Mouse (Mus musculus) hindbrain, embryonic 12.5 days (tissue): ENCODE measurements around the gene D930048N14Rik. TPM values are rescaled to one million over a fixed set of nuclear protein-coding genes. Genes with fewer than 3 reads are reported as not detected.
A peak's percentile ranks its signal among the peaks of the same experiment; 100 is the strongest.

Source experiments
- ATAC-seq: fragments of 200-750 bp; cut with Nextera tagmentation; 2 replicates; pipeline ENCODE4 v1.8.0; 2017; ENCODE audit warnings: moderate TSS enrichment; ENCODE audit not compliant: low FRiP score
- H3K27ac ChIP-seq: fragments of 300-500 bp; sonication (generic); 2 replicates; pipeline ENCODE4 v1.5.1; 2016; ENCODE audit warnings: mild to moderate bottlenecking
- H3K27me3 ChIP-seq: fragments of 300-500 bp; sonication (generic); 2 replicates; pipeline ENCODE4 v1.6.1; 2016; ENCODE audit warnings: mild to moderate bottlenecking
- H3K36me3 ChIP-seq: fragments of 300-500 bp; sonication (generic); 2 replicates; pipeline ENCODE4 v1.6.1; 2016; ENCODE audit warnings: mild to moderate bottlenecking
- H3K4me1 ChIP-seq: fragments of 300-500 bp; sonication (generic); 2 replicates; pipeline ENCODE4 v1.6.1; 2016
- H3K4me2 ChIP-seq: fragments of 300-500 bp; sonication (generic); replicated peaks from 2 replicates; pipeline ENCODE4 v1.6.1; 2016; ENCODE audit warnings: mild to moderate bottlenecking
- H3K4me3 ChIP-seq: fragments of 300-500 bp; sonication (generic); 2 replicates; pipeline ENCODE4 v1.5.1; 2016; ENCODE audit warnings: mild to moderate bottlenecking
- H3K9ac ChIP-seq: fragments of 300-500 bp; sonication (generic); 2 replicates; pipeline ENCODE4 v1.6.1; 2016; ENCODE audit warnings: mild to moderate bottlenecking, moderate library complexity
- H3K9me3 ChIP-seq: fragments of 300-500 bp; sonication (generic); replicated peaks from 2 replicates; pipeline ENCODE4 v1.6.1; 2016; ENCODE audit warnings: mild to moderate bottlenecking
- WGBS: fragments of 180-500 bp; shearing (Covaris S2); methylation state at CpG from one replicate; pipeline ENCODE4 v1.1.7; 2016; 5-methylcytosine and 5-hydroxymethylcytosine counted together
- polyA plus RNA-seq: library from polyadenylated mRNA; unstranded; fragments of >200 nt; fragmentation: Nextera tagmentation; extraction: Ambion mirVana; gene quantifications from 2 replicates; pipeline ENCODE4 v1.2.1, GENCODE M21; 2016

Gene D930048N14Rik
- polyA plus RNA-seq, 1 experiment from 2014 or later = 0.98 TPM

DNA sequence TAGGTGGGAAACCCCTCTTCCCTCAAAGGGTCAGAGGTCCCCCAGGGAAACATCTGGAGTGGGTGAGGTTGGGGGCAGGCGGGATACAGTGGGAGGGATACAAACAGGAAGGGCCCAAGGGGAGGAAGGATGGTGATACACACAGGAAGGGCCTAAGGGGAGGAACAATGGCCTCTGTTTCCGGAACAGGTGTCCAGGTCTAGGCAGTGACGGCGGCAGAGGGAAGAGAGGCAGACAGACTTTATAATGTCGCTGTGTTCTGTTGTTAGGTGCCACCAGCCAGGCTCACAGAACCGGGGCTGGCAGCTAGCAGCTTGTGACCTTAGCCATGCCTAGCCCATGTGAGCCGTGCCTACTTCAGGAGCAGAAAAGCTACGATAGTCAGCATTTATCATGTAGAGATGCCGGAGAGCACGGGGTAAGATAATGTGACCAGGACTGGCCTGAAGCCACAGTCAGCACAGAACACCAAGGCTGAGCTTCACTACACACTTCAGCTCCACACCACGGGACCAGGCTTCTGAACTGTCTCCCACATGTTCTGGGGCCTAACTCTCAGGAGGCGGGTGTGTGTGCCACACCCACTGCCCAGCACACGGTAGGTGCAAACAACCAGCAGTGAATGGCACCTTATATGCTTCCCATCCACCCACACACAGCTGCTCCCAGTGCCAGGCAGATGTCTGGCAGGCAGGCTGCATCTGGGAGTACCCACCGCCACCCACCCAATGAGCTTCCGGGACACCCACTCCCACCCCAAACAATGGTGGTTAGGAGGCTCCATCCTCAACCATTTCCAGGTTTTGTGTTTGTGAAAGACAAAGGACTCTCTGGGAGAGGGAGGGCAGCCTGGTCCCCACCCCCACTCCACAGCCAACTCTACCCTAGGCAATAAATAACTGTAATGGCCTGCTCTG is 3.7 kb upstream of the D930048N14Rik start:
- Histone ChIP-seq H3K36me3 (no peaks in the 10 kb centered on the region), H3K27ac (peak overlapping the region; percentile 49; the same call in 1 of the 2 replicates), H3K9ac (no peak overlapping the region), H3K4me2 (no peak overlapping the region), H3K4me1 (peaks cover 35% of the 10 kb centered on the region), H3K27me3 (peaks cover 30% of the 10 kb centered on the region), H3K9me3 (no peaks in the 10 kb centered on the region), H3K4me3 (no peak overlapping the region)
- no peak for ATAC-seq
- WGBS = 77% methylated on average over 15 of the region's 15 CpGs

DNA sequence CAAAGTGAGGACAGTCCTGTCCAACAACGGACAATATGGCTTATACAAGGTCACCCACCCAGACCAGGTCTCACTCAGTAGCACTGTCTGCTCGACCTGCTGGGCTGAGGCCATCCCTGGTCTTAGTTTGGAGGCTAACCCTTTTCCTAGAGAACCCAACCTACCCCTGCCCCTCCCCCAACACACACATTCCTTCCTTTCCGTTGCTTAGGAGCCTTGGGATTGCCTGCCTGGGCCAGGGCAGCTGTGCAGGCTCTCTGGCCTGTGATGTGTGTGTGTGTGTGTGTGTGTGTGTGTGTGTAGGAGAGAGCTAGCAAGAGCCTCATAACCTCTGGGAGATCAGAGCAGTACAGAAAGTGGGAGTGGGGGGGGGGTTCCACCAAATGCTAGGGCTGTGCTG is 2.2 kb upstream of the D930048N14Rik start:
- H3K27ac ChIP-seq = peak overlapping the region; percentile 49; the same call in 1 of the 2 replicates

DNA sequence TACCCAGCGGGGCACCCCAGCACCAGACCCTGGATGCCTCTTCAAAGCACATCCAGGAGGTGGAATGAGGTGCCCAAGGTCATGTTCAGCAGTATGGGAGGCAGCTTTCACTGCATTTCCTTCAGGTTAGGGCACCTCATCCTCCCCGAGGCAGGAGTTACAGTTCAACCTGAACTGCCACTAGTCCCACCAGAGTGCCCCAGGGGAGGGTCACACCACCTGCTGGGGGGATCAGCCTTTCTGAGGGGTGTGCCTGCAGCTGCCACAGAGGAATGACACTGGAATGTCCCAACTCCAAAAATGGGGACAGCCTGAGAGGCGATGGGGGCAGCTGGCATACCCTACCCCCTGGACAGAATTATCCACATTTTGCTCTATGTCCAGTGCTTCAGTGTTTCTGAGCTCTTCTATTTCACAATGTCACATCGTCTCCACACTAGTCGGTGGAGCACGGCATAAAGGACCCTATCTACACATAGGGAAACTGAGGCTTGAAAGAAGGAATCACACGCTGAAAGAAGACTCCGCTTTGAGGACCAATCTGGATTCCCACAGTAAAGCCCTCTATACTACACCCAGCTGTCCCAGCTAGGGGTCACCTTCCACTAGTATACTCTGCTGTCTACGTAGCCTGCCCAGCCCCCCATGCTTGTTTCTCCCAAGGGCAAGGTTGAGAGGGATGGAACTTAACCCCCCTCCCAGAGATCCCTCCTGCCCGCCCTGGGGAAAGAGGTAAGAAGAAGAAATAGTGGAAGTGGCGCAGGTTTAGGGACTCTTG is 1.5 kb upstream of the D930048N14Rik start:
- 22% methylated on average over 11 of the region's 11 CpGs for WGBS
- peak overlapping the region; percentile 49; the same call in 1 of the 2 replicates for H3K27ac ChIP-seq
- peaks cover 30% of the 10 kb centered on the region for H3K27me3 ChIP-seq
- H3K9me3 ChIP-seq = no peaks in the 10 kb centered on the region
- peaks cover 35% of the 10 kb centered on the region for H3K4me1 ChIP-seq
- H3K4me3 ChIP-seq = peak overlapping the region; percentile 62
- peak overlapping the region; percentile 71 for H3K9ac ChIP-seq
- peak overlapping the region; percentile 95 for H3K4me2 ChIP-seq
- ATAC-seq = peak; percentile 13; the same call in 1 of the 2 replicates
- no peaks in the 10 kb centered on the region for H3K36me3 ChIP-seq

More for the DNA sequence above, 2.2 kb upstream of the D930048N14Rik start:
- Histone ChIP-seq H3K4me2 (peak overlapping the region; percentile 25), H3K4me3 (peak overlapping the region; percentile 6; the same call in 1 of the 2 replicates), H3K4me1 (peaks cover 35% of the 10 kb centered on the region), H3K27me3 (peaks cover 30% of the 10 kb centered on the region), H3K36me3 (no peaks in the 10 kb centered on the region), H3K9me3 (no peaks in the 10 kb centered on the region), H3K9ac (no peak overlapping the region)
- WGBS = 21% methylated on average over 3 of the region's 3 CpGs
- ATAC-seq = peak; percentile 69

DNA sequence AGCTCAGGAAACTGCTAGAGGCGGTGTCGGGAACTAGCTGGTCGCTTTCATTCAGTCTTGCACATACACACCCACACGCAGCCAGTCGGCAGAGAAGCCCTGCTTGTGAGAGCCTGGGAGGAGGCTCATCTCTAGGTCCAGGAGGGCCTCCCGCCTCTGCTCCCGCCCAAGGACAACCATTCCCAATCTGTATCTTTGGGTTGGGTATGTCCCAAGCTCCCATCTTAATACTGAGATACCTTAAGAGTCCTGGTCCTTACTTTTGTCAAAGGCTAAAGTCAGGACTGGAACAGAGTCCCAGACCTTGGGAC is 910 bp upstream of the D930048N14Rik start:
- Histone ChIP-seq H3K36me3 (no peaks in the 10 kb centered on the region), H3K4me1 (peaks cover 35% of the 10 kb centered on the region), H3K9ac (peak overlapping the region; percentile 71), H3K9me3 (no peaks in the 10 kb centered on the region), H3K27ac (no peak overlapping the region; the same call in 1 of the 2 replicates), H3K27me3 (peaks cover 30% of the 10 kb centered on the region), H3K4me2 (peak overlapping the region; percentile 95), H3K4me3 (peak overlapping the region; percentile 62)
- ATAC-seq = no peak
- WGBS = 4% methylated on average over 7 of the region's 7 CpGs

DNA sequence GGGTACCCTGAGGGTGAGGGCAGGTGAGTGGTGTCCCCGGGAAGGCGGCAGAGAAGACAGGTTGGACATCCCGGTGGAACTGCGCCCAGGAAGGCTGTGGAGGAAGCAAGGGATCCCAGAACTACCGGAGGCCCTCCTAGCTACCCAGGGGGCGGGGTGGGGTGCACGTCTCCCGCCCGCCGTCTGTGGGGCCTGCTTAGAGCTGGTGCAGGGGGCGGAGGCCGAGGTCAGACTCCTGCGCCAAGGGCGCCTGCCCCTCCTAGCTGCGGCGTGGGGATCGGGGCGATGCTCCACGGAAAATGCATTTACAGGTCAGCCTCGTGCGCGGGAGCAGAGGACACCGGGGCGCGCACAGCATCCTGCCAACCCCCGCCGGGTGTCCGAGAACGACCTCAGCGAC is 493 bp upstream of the D930048N14Rik start:
- H3K36me3 ChIP-seq = no peaks in the 10 kb centered on the region
- peaks cover 35% of the 10 kb centered on the region for H3K4me1 ChIP-seq
- H3K27me3 ChIP-seq = peaks cover 30% of the 10 kb centered on the region
- 1% methylated on average over 30 of the region's 30 CpGs for WGBS
- H3K9ac ChIP-seq = peak overlapping the region; percentile 71
- 0 out of 2 replicates have a peak, but pooled peaks have one; percentile 7 for ATAC-seq
- no peak overlapping the region for H3K27ac ChIP-seq
- H3K4me2 ChIP-seq = peak overlapping the region; percentile 95
- H3K4me3 ChIP-seq = peak overlapping the region; percentile 62
- H3K9me3 ChIP-seq = no peaks in the 10 kb centered on the region

DNA sequence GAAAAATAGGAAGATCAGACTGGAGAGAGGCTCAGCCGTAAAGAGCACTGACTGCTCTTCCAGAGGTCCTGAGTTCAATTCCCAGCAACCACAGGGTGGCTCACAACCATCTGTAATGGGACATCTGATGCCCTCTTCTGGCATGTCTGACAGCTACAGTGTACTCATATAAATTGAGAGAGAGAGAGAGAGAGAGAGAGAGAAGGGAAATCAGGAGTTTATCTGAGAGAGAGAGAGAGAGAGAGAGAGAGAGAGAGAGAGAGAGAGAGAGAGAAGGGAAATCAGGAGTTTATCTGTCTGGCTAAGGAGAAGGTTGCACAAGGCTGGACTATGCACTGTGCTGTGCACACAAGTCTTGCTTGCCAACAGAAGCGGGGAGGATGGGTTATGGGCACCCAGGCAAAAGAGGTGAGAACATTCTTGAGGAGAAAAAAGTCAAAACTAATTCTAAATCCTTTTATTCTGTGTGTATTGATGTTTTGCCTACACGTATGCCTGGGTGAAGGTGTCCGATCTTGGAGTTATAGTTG is 2.2 kb downstream of the D930048N14Rik start:
- ATAC-seq = no peak
- H3K9ac ChIP-seq = no peak overlapping the region
- H3K36me3 ChIP-seq = no peaks in the 10 kb centered on the region
- no peaks in the 10 kb centered on the region for H3K9me3 ChIP-seq
- H3K4me2 ChIP-seq = no peak overlapping the region
- peaks cover 30% of the 10 kb centered on the region for H3K27me3 ChIP-seq
- peaks cover 30% of the 10 kb centered on the region for H3K4me1 ChIP-seq
- H3K4me3 ChIP-seq = no peak overlapping the region
- 88% methylated on average over 4 of the region's 4 CpGs for WGBS
- H3K27ac ChIP-seq = no peak overlapping the region

DNA sequence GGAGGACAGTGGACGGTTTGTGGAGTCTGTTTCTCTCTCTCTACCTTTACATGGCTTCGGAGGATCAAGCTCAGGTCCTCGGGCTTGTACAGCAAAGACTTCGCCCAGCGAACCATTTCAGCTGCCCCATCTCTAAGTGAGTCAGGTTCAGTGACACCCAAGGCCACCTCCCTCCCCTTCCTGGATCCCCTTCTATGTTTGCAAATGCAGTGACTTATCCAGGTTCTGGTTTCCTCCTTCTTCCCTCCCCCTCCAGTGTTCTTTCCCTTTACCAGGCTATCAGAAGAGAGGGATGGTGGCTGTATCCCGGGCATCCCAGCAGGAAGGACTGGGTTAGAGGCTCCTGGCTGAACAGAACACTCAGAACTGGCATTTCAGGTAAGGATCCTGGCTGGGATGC is 3.0 kb downstream of the D930048N14Rik start:
- no peak overlapping the region for H3K4me2 ChIP-seq
- no peak overlapping the region for H3K4me3 ChIP-seq
- no peak overlapping the region for H3K27ac ChIP-seq
- H3K9me3 ChIP-seq = no peaks in the 10 kb centered on the region
- no peaks in the 10 kb centered on the region for H3K36me3 ChIP-seq
- 90% methylated on average over 6 of the region's 6 CpGs for WGBS
- H3K4me1 ChIP-seq = peaks cover 22% of the 10 kb centered on the region
- H3K9ac ChIP-seq = no peak overlapping the region
- H3K27me3 ChIP-seq = peaks cover 28% of the 10 kb centered on the region
- ATAC-seq = no peak

DNA sequence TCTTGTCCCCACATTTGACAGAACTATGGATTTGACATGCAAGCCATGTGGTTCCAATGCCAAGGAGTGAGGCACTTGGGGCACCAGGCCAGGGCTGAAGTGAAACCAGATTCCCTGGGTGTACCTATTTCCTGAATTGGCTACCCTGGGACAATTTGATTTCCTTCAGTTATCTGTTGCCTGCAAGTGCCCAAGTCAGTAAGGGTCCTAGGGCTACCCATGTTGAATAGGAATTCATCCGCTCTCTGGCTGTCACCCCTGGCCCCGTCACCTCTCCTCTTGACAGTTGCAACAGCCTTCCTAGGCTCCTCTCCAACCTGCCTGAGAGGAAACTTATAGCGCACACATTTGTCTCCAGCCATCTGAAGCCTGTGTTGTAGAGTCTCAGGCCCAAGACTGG is 4.1 kb downstream of the D930048N14Rik start:
- no peak for ATAC-seq
- no peak overlapping the region for H3K27ac ChIP-seq
- peaks cover 17% of the 10 kb centered on the region for H3K27me3 ChIP-seq
- no peak overlapping the region for H3K4me2 ChIP-seq
- H3K4me1 ChIP-seq = peaks cover 11% of the 10 kb centered on the region
- WGBS = 93% methylated on average over 3 of the region's 3 CpGs
- no peaks in the 10 kb centered on the region for H3K36me3 ChIP-seq
- H3K4me3 ChIP-seq = no peak overlapping the region
- H3K9me3 ChIP-seq = no peaks in the 10 kb centered on the region
- no peak overlapping the region for H3K9ac ChIP-seq

DNA sequence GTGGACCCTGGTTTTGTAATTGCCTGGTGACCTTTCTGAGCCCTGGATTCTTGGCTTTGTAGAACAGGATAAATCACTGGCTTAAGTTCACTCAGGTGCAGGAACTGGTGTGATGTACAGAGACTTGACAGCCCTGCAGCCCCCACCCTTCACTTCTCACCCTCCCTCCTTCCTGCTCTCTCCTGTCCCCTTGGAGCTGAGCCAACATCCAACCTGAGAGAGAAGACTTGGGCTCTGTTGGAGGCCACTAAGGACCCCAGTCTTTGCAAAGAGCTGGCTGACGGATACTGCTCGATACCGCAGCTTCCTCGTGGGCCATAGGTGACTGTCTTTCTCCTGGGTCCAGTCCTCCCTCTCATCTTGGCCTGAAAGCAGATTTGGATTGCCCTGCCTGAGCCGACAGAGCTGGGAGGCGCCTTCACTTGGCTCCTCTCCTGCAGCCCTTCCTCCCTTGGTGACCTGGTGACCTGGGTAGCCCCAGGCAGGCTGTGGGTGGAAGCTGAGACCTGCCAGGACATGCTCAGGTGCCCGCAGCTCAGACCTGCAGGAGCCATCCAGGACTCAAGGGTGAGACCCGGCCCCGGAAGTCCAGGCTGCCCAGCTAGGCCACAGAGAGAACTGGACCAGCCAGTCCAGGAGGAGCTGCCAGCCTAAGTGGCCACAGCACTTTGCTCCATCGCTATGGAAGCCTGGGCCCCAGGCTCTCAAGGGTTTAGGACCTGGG is 6.2 kb downstream of the D930048N14Rik start:
- WGBS = 80% methylated on average over 10 of the region's 10 CpGs
- Histone ChIP-seq H3K36me3 (no peaks in the 10 kb centered on the region), H3K4me2 (no peak overlapping the region), H3K9ac (no peak overlapping the region), H3K9me3 (no peaks in the 10 kb centered on the region), H3K27me3 (no peaks in the 10 kb centered on the region), H3K4me1 (no peaks in the 10 kb centered on the region), H3K4me3 (no peak overlapping the region), H3K27ac (no peak overlapping the region)
- ATAC-seq = no peak

DNA sequence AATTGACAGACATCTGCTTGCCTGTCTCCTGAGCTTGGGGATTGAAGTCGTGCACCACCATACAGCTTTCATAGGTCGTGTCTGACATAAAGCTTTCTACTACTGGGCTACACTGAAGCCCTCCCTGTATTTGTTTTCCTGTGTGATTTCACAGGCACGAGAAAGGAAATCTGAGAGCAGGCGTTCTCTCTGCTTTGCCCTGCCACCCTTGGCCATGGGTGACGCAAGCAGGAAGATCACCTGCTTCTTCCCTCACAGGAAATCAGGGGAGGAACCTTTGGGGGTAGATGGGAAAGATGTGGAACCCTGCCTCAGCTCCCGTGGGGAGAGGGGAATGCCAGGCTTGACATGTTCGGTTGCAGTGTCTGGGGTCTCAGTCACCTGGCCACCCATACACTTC is 7.5 kb downstream of the D930048N14Rik start:
- Histone ChIP-seq H3K4me3 (no peak overlapping the region), H3K4me2 (no peak overlapping the region), H3K27me3 (no peaks in the 10 kb centered on the region), H3K9me3 (no peaks in the 10 kb centered on the region), H3K36me3 (no peaks in the 10 kb centered on the region), H3K4me1 (no peaks in the 10 kb centered on the region), H3K9ac (no peak overlapping the region), H3K27ac (no peak overlapping the region)
- ATAC-seq = no peak
- WGBS = 65% methylated on average over 7 of the region's 7 CpGs

DNA sequence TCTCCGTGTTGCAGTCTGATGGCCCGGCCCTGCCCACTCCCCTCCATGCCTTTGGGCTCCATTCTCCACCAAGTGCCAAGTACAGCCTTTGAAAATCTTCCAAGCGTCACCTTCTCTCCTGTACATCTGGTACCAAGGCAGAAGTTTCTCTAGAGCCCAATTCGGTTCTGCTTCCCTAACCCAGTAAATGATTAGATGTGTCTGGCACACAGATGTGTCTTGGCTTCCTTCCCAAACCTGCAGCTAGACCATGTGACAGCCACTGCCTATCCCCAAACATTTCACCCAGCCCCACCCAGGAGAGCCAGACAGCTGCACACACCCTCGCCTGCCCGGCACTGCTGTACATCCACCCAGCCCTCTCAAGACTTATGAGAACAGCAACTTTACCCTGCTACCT is 8.0 kb downstream of the D930048N14Rik start:
- Histone ChIP-seq H3K4me3 (no peak overlapping the region), H3K9ac (no peak overlapping the region), H3K36me3 (no peaks in the 10 kb centered on the region), H3K4me1 (no peaks in the 10 kb centered on the region), H3K27ac (no peak overlapping the region), H3K27me3 (no peaks in the 10 kb centered on the region), H3K4me2 (no peak overlapping the region), H3K9me3 (no peaks in the 10 kb centered on the region)
- WGBS = 68% methylated on average over 6 of the region's 6 CpGs
- no peak for ATAC-seq
